Mouse (Mus musculus): ENCODE measurements around the gene Stmnd1. TPM values are rescaled to one million over a fixed set of nuclear protein-coding genes. Genes with fewer than 3 reads are reported as not detected.

Gene Stmnd1
- not detected in 2 replicates for polyA plus RNA-seq (2012; ENCODE audit: low replicate concordance)

DNA sequence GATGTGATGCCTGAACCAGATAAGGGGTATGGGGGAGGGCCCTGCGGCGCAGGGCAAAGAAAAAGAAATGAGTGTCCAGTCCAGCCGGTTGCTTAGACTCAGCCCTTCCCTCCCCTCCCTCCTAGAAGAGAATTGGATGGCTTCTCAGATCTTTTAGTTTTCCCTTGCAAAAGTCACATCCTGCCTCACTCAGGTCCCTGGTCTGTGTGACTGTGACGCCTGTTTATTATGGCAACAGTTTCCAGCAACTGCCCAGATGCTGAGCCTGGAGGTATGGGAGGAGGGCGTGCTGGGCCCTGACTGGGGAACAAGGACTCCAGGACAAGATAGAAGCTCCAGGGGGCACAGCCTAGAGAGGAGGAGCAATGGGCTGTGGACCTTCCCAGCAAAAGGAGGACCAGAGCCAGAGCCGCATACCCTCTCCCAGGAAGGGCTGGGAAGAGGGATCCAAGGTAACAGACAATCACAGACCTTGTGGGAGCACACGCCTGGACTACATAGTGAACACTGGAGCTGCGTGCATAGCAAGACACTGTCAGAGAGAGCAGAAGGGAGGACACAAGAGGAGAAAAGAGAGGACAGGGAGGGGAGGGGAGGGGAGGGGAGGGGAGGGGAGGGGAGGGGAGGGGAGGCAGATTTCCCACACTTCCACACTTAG, at the start of gene Stmnd1:
Stmnd1 (plus strand) TSS at position 269 of the 658 bp plus-strand sequence.

Other genes with a start within 250 kb of the Stmnd1 start
- gene Rbm24, start 144.7 kb downstream of the Stmnd1 start, polyA plus RNA-seq (2012; ENCODE audit: low replicate concordance), result 0.12 and 0.31 TPM in 2 replicates
- 0.08 and 0.28 TPM in 2 replicates for gene Cap2, start 228.1 kb downstream of the Stmnd1 start, polyA plus RNA-seq (2012; ENCODE audit: low replicate concordance)

Data from hematopoietic multipotent progenitor cell, adult 10-12 weeks (in vitro differentiated cells).